Mouse (Mus musculus): ENCODE results near the gene Rprd2.
A peak's percentile ranks its signal among the peaks of the same experiment; 100 is the strongest.
"Not testable (repeated sequence)": the region's sequence is repeated elsewhere in the genome, so short reads cannot be mapped to it uniquely, and the experiment has no call there.

Gene Rprd2

GRCm38 (mm10) chr3:95818571-95819288 is at the start of gene Rprd2:
Rprd2 (minus strand) TSS chr3:95818863.
- DNase-seq = peak; percentile 77

GRCm38 (mm10) chr3:95867408-95867807 is 48.7 kb upstream of the Rprd2 start:
- no peak for DNase-seq

DNA sequence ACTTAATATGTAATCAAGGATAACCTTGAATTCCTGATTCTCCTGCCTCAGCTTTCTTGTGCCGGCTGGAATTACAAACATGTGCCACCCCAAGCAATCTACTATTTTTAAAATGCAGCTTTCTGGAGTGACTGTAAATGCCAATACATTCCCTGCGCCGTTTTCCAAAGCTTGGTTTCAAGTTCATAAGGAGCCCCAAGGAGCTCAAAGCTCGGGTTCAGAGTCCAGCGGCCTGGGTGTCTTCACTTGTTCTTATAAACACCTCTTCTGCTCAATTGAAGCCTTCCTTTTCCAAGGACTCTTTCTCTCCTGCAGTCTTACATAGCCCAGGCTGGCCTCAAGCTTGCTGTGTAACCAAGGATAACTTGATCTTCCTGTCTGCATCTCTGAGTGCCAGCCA is 47.4 kb upstream of the Rprd2 start:
- DNase-seq = no peak

DNA sequence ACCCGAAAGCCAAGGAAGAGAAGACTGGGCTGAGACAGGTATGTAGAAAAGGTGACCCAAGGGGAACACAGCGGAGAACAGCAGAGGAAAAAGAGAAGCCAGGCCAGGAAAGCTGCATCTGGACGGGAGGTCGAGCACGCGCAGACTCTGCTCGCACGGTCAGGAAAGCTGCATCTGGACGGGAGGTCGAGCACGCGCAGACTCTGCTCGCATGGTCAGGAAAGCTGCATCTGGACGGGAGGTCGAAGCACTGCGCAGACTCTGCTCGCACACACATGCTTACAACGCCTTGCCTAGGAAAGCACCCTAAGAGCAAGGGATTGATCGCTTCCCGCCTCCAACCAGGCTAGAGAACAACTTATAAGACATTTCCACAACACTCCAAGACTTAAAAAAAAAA is 46.9 kb upstream of the Rprd2 start:
- no peak for DNase-seq

DNA sequence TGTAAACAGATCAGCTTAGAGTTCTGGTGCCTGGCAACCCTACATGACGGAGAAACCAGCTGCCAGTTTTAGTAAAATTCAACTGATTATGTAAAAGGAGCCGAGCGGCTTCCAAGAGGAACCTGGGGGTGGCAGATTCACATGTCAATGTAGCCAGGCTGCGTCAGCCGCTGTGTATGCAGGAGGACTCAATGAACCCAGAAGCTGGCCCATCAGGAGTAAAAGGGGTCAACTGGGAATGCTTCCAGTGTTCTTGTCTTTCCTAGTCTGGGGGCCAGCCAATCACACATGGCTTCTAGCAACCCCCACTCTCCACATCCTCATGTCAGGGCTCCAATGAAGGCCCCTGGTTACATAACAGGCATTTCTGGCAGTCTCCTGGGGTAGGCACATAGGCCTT is 46.4 kb upstream of the Rprd2 start:
- no peak for DNase-seq

GRCm38 (mm10) chr3:95863578-95863977 is 44.9 kb upstream of the Rprd2 start:
- no peak for DNase-seq

DNA sequence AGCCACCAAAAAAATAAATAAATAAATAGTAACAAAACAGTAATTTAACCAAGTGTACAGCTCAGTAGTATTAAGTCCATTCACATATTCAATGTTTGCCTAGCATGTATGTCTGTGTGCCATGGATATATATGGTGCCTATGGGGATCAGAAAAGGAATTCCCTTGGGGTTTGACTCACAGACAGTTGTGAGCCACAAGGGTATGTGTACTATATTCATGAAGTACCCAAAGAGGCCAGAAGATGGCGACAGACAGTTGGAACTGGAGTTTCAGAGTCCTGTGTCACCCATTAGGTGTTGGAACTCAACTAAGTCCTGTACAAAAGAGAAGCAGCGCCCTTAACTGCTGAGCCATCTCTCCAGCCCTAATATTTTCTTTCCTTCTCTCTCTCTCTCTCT is 43.1 kb upstream of the Rprd2 start:
- peak in 1 of 2 experiments; percentile 72 for DNase-seq

- DNase-seq = no peak
These were observed 42.6 kb upstream of the Rprd2 start for GRCm38 (mm10) chr3:95861216-95861615.

DNA sequence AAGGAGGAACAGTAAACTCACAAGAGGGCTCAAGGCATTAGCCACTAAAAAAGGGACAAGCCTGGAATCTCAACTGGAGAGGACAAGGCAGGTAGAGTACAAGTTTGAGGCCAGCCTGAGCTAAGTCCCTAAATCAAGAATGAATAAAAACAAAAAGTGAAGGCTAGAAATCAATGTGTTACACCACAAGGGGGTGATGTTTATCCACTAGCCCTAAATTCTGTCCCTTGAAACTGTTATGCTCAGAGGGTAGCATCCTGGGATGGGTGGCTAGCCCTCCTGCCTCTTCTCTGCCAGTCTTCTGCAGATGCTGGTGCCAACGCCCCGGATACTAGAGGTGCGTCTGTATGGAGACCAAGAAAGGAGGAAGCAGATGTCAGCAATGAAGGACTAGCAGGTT is 41.7 kb upstream of the Rprd2 start:
- no peak for DNase-seq

DNA sequence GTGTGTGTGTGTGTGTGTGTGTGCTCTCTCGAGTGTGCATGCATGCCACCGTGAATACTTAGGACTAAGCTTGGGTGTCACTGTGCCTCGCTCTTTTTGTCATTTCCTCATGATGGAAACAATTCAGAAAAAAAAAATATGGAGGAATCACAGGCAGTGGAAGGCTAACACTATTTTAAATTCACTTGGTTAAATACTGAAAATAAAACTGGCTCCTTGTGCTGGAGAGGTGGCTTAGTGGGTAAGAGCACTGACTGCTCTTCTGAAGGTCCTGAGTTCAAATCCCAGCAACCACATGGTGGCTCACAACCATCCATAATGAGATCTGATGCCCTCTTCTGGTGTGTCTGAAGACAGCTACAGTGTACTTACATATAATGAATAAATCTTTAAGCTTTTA is 39.6 kb upstream of the Rprd2 start:
- not testable (repeated sequence) for DNase-seq

GRCm38 (mm10) chr3:95857050-95857449 is 38.4 kb upstream of the Rprd2 start:
- DNase-seq = not testable (repeated sequence)

DNA sequence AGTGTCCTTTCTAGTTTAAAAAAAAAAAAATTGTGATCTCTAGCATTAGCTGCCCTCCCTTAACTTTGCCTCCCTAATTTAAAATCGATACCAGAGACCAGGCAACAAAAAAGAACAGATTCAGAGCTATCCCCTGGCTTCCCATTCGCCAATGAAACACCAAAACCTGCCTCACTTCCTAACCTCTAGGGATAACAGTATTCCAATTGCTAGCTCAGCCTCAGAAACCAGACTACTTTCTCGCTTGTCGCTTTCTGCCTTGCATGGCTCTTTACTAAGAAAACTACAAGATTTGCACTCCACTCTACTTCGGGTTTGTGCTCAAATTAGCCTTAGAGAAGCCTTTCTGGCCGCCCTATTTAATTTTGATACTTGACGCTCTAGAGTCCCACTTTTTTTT is 37.5 kb upstream of the Rprd2 start:
- DNase-seq = no peak

DNA sequence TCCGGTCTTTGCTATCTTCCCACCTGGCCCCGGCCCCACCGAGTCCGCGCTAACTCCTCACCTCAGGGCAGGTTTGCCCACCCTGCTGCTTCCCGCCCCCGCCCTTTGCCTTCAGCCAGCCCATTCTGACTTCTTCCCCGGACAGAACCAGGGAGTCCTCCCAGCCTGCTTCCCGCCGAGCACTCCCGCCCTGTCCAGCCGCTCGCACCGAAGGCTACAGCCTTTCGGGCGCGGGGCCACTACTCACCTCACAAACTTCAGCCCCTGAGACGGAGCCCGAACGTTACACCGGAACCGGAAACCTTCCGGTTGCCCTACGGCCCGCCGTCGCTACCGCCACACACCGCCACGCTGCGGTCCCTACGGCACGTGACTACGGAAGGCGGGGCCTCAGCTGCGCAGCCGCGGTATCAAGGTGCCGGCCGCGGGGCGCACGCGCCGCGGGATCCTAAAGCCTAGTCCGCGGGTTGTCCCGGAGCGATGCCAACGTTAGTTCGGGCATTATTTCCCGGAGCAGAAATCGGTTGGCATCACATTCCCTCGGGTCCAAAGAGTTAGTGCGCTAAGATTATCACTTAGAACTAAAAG is 36.9 kb upstream of the Rprd2 start, which contains the start of gene Prpf3:
TSS of gene Prpf3 (minus strand) at position 384 of the 588 bp plus-strand sequence.
- DNase-seq = peak; percentile 93 to 94

DNA sequence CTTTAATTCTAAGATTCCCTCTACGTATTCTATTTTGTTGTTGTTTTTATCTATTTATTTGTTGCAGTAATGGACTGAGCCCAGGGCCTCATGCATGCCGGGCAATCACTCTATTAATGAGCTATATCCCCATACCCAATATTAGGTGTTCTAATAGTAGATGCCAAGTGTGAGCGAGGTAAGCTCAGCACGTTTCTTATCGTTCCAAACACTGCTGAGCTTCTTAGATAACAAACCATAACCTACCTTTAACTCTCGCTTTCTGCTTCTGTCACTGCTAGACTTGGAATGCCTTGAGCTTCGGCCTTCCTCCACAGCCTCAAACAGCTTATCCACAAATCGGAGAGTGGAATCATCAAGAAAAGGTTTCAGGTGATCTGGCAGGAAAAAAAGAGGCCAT is 32.7 kb upstream of the Rprd2 start:
- DNase-seq = no peak

- DNase-seq = no peak
These were observed 31.9 kb upstream of the Rprd2 start for GRCm38 (mm10) chr3:95850611-95851010.

- DNase-seq = no peak
These were observed 24.0 kb upstream of the Rprd2 start for GRCm38 (mm10) chr3:95842503-95843214.

- DNase-seq = no peak
These were observed 20.6 kb upstream of the Rprd2 start for GRCm38 (mm10) chr3:95839250-95839649.

GRCm38 (mm10) chr3:95829053-95829452 is 10.4 kb upstream of the Rprd2 start:
- no peak for DNase-seq

DNA sequence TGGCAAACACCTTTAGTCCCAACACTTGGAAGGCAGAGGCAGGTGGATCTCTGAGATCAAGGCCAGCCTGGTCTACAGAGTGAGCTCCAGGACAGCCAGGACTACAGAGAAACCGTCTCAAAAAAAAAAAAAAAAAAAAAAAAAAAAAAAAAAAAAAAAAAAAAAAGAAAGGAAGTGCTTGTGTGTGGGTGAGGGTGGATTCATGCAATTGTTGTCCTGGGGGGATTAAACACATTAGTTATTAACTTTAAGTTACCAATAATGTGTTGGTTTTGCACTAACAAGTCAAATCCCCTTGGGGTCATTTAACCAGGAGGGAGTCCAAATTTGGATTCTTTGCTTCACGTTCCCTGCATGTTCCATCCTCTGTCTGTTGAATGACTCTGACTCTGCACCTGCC is 7.6 kb upstream of the Rprd2 start:
- DNase-seq = no peak

GRCm38 (mm10) chr3:95820046-95821010 is 1.7 kb upstream of the Rprd2 start:
- no peak for DNase-seq

GRCm38 (mm10) chr3:95819351-95819985 is 805 bp upstream of the Rprd2 start:
- peak; percentile 100 for DNase-seq

GRCm38 (mm10) chr3:95818026-95818511 is 594 bp downstream of the Rprd2 start:
- peak; percentile 59 to 65 for DNase-seq

Measured in cerebellum, postnatal 36 days (tissue).